Mouse (Mus musculus) lung, adult 2 months (tissue): ENCODE measurements around the gene Olfr782.

ENCODE experiments used
- CTCF ChIP-seq: fragments of 200-500 bp; IDR thresholded peaks from 2 replicates; pipeline ENCODE4 v1.5.1; 2011; ENCODE audit warnings: mild to moderate bottlenecking, low read length, control low read depth; ENCODE audit not compliant: insufficient read depth
- POLR2A ChIP-seq: fragments of 200-500 bp; IDR thresholded peaks from 2 replicates; pipeline ENCODE4 v1.6.1; 2011; ENCODE audit warnings: low read depth, mild to moderate bottlenecking, control low read depth, low read length, borderline replicate concordance; ENCODE audit errors: extremely low read depth

- TF ChIP-seq POLR2A (no peak), CTCF (no peak)
Measured at GRCm38 (mm10) chr10:129383783-129384182, 35.1 kb downstream of the Olfr782 start, which contains the start of gene Olfr784.
